Comparison of ENCODE assay signal across 9 mouse cellular contexts in genomic region chr11:115975544-115975943, GRCm38 (mm10). TPM values are rescaled to one million over a fixed set of nuclear protein-coding genes. Genes with fewer than 3 reads are reported as not detected.
DNase-seq lines count a peak whose midpoint lies in the region; ATAC-seq and TF ChIP-seq lines count a peak whose summit lies in the region.
"Had no signal": no experiment of that assay in that cellular context is flagged by ENCODE, and none has a peak within 500 bp of the region (broad histone marks: within the 10 kb centered on the region; RNA-seq: fewer than 3 reads in every experiment).

No protein-coding gene starts in this region.

- intact Hi-C loops in gastrocnemius, adult 2 months (cut with DNase I), result no loop called here
- intact Hi-C loops in left cerebral cortex, postnatal 14 days (cut with DNase I), result no loop called here

- 28% methylated on average over 12 of the region's 12 CpGs for WGBS in lung, embryonic 14.5 days
- WGBS in embryonic facial prominence, embryonic 13.5 days, result 27% methylated on average over 12 of the region's 12 CpGs
- 38% methylated on average over 12 of the region's 12 CpGs for WGBS in limb, embryonic 14.5 days

- H3K4me3 ChIP-seq in gastrocnemius, adult 2 months, result peak overlapping the region; percentile 69
- H3K4me3 ChIP-seq in lung, embryonic 14.5 days (ENCODE audit: low read depth, low read length), result peak overlapping the region; percentile 43; the same call in 1 of the 2 replicates
- H3K4me3 ChIP-seq in embryonic facial prominence, embryonic 13.5 days, result peak overlapping the region; percentile 50
- H3K4me3 ChIP-seq in limb, embryonic 14.5 days (replicated peaks; ENCODE audit: low read length), result peak overlapping the region; percentile 41

- peaks cover 45% of the 10 kb centered on the region for H3K27me3 ChIP-seq in lung, embryonic 14.5 days (ENCODE audit: insufficient read depth, low read length)
- H3K27me3 ChIP-seq in embryonic facial prominence, embryonic 13.5 days, result peaks cover 50% of the 10 kb centered on the region
- H3K27me3 ChIP-seq in limb, embryonic 14.5 days (ENCODE audit: control insufficient read depth, insufficient read depth, low read length), result peaks cover 31% of the 10 kb centered on the region

- H3K9me3 ChIP-seq in lung, embryonic 14.5 days (ENCODE audit: low read depth, low read length), result no peaks in the 10 kb centered on the region
- H3K9me3 ChIP-seq in embryonic facial prominence, embryonic 13.5 days, result no peaks in the 10 kb centered on the region
- H3K9me3 ChIP-seq in limb, embryonic 14.5 days (ENCODE audit: control insufficient read depth, low read length), result no peaks in the 10 kb centered on the region

- H3K36me3 ChIP-seq in lung, embryonic 14.5 days (ENCODE audit: insufficient read depth), result no peaks in the 10 kb centered on the region
- no peaks in the 10 kb centered on the region for H3K36me3 ChIP-seq in embryonic facial prominence, embryonic 13.5 days
- H3K36me3 ChIP-seq in limb, embryonic 14.5 days (ENCODE audit: control insufficient read depth, insufficient read depth, low read length), result no peaks in the 10 kb centered on the region

- no peak for TF ChIP-seq CTCF in gastrocnemius, adult 2 months (IDR thresholded peaks at IDR 0.05)
- TF ChIP-seq CTCF in lung, embryonic 14.5 days (IDR thresholded peaks at IDR 0.05; ENCODE audit: low read depth), result no peak

- no peak overlapping the region for H3K9ac ChIP-seq in lung, embryonic 14.5 days
- H3K9ac ChIP-seq in embryonic facial prominence, embryonic 13.5 days, result peak overlapping the region; percentile 69
- no peak overlapping the region for H3K9ac ChIP-seq in limb, embryonic 14.5 days (ENCODE audit: low read depth, low read length, severe bottlenecking)

- TF ChIP-seq POLR2A in limb, embryonic 14.5 days (IDR thresholded peaks at IDR 0.05; ENCODE audit: borderline replicate concordance, extremely low read depth, insufficient read depth, insufficient read length), result no peak

- H3K4me2 ChIP-seq in lung, embryonic 14.5 days, result peak overlapping the region; percentile 74
- peak overlapping the region; percentile 74 for H3K4me2 ChIP-seq in embryonic facial prominence, embryonic 13.5 days
- H3K4me2 ChIP-seq in limb, embryonic 14.5 days (replicated peaks; ENCODE audit: low read depth, low read length, severe bottlenecking), result peak overlapping the region; percentile 71

- peak overlapping the region; percentile 74 for H3K27ac ChIP-seq in gastrocnemius, adult 2 months
- no peak overlapping the region for H3K27ac ChIP-seq in lung, embryonic 14.5 days (ENCODE audit: low read depth)
- no peak overlapping the region for H3K27ac ChIP-seq in embryonic facial prominence, embryonic 13.5 days
- no peak overlapping the region for H3K27ac ChIP-seq in limb, embryonic 14.5 days (replicated peaks; ENCODE audit: low read depth, low read length)

- ATAC-seq in lung, embryonic 14.5 days (ENCODE audit: insufficient read depth), result no peak
- no peak for ATAC-seq in embryonic facial prominence, embryonic 13.5 days (ENCODE audit: insufficient number of reproducible peaks, insufficient read depth, low FRiP score, low TSS enrichment, low read depth)
- no peak for ATAC-seq in limb, embryonic 14.5 days (ENCODE audit: low FRiP score, low read depth)

- H3K4me1 ChIP-seq in lung, embryonic 14.5 days (ENCODE audit: insufficient read depth), result no peaks in the 10 kb centered on the region
- peaks cover 13% of the 10 kb centered on the region for H3K4me1 ChIP-seq in embryonic facial prominence, embryonic 13.5 days
- 0 out of 2 replicates have a peak, but pooled peaks cover 2% of the 10 kb centered on the region for H3K4me1 ChIP-seq in limb, embryonic 14.5 days (ENCODE audit: control insufficient read depth, insufficient read depth, low read length)

- DNase-seq in gastrocnemius, adult 2 months, result no peak
- DNase-seq in gastrocnemius, adult 18-20 months (ENCODE audit: low spot score), result no peak
- no peak for DNase-seq in lung, embryonic 14.5 days
- DNase-seq in lung, postnatal 10 days, result no peak
- DNase-seq in limb, embryonic 14.5 days (ENCODE audit: low spot score), result no peak
- DNase-seq in embryo, embryonic 9.5 days (ENCODE audit: extremely low spot score), result no peak
- DNase-seq in left cerebral cortex, postnatal 14 days (ENCODE audit: low spot score in 2 of 2), result no peak

RNA-seq across cellular contexts. Expression of gene Itgb4, which starts 1.0 kb away (rescaled TPM):
- 1 to 10 TPM; 4.2 to 4.5 TPM for total RNA-seq in gastrocnemius, adult 2 months (2021)
- total RNA-seq in gastrocnemius, adult 18-20 months (2021), result 1 to 10 TPM; 3.5 to 5.3 TPM
- polyA plus RNA-seq in lung, embryonic 14.5 days (2014; fragmentation: Nextera tagmentation; extraction: Ambion mirVana), result 2.0 and 2.3 TPM in 2 replicates
- polyA plus RNA-seq in embryonic facial prominence, embryonic 13.5 days (2015; fragmentation: Nextera tagmentation; extraction: Ambion mirVana), result 11.2 and 11.6 TPM in 2 replicates
- polyA plus RNA-seq in limb, embryonic 14.5 days (2012; rRNA removed), result 11.3 and 11.6 TPM in 2 replicates
- 12.5 TPM in 2 replicates for polyA plus RNA-seq in limb, embryonic 14.5 days (2014; fragmentation: Nextera tagmentation; extraction: Ambion mirVana)
- 1 to 10 TPM; 3.2 to 4.2 TPM for total RNA-seq in left cerebral cortex, postnatal 14 days (2021)
- total RNA-seq: granulocyte monocyte progenitor cell, adult 5-6 weeks had no signal

RNA-seq across cellular contexts. Expression of gene Galk1, which starts 37.0 kb away (rescaled TPM):
- 1 to 10 TPM; 3.0 to 3.8 TPM for total RNA-seq in gastrocnemius, adult 2 months (2021)
- total RNA-seq in gastrocnemius, adult 18-20 months (2021), result 1 to 10 TPM; 2.6 to 3.2 TPM
- polyA plus RNA-seq in lung, embryonic 14.5 days (2014; fragmentation: Nextera tagmentation; extraction: Ambion mirVana), result 191 and 208 TPM in 2 replicates
- polyA plus RNA-seq in embryonic facial prominence, embryonic 13.5 days (2015; fragmentation: Nextera tagmentation; extraction: Ambion mirVana), result 169 and 189 TPM in 2 replicates
- polyA plus RNA-seq in limb, embryonic 14.5 days (2012; rRNA removed), result 115 and 139 TPM in 2 replicates
- 162 and 164 TPM in 2 replicates for polyA plus RNA-seq in limb, embryonic 14.5 days (2014; fragmentation: Nextera tagmentation; extraction: Ambion mirVana)
- 10 to 100 TPM; 18.8 to 19.4 TPM for total RNA-seq in left cerebral cortex, postnatal 14 days (2021)

RNA-seq across cellular contexts. Expression of gene Recql5, which starts 42.3 kb away (rescaled TPM):
- total RNA-seq in gastrocnemius, adult 2 months (2021), result 1 to 10 TPM; 7.5 to 8.6 TPM
- total RNA-seq in gastrocnemius, adult 18-20 months (2021), result 1 to 10 TPM; 6.5 to 7.2 TPM
- polyA plus RNA-seq in lung, embryonic 14.5 days (2014; fragmentation: Nextera tagmentation; extraction: Ambion mirVana), result 17.8 and 21.7 TPM in 2 replicates
- 22.9 and 24.9 TPM in 2 replicates for polyA plus RNA-seq in embryonic facial prominence, embryonic 13.5 days (2015; fragmentation: Nextera tagmentation; extraction: Ambion mirVana)
- 27.9 and 28.0 TPM in 2 replicates for polyA plus RNA-seq in limb, embryonic 14.5 days (2012; rRNA removed)
- 16.1 and 18.3 TPM in 2 replicates for polyA plus RNA-seq in limb, embryonic 14.5 days (2014; fragmentation: Nextera tagmentation; extraction: Ambion mirVana)
- 10 to 100 TPM; 19.8 to 22.4 TPM for total RNA-seq in left cerebral cortex, postnatal 14 days (2021)

RNA-seq across cellular contexts. Expression of gene Sap30bp, which starts 42.5 kb away (rescaled TPM):
- total RNA-seq in gastrocnemius, adult 2 months (2021), result 10 to 100 TPM; 12.1 to 13.4 TPM
- total RNA-seq in gastrocnemius, adult 18-20 months (2021), result 10 to 100 TPM in 1 of 2 experiments, 1 to 10 TPM in 1; 9.2 to 10.1 TPM
- polyA plus RNA-seq in lung, embryonic 14.5 days (2014; fragmentation: Nextera tagmentation; extraction: Ambion mirVana), result 39.1 and 43.5 TPM in 2 replicates
- polyA plus RNA-seq in embryonic facial prominence, embryonic 13.5 days (2015; fragmentation: Nextera tagmentation; extraction: Ambion mirVana), result 47.0 and 53.9 TPM in 2 replicates
- polyA plus RNA-seq in limb, embryonic 14.5 days (2012; rRNA removed), result 35.6 and 52.6 TPM in 2 replicates
- 36.6 and 36.9 TPM in 2 replicates for polyA plus RNA-seq in limb, embryonic 14.5 days (2014; fragmentation: Nextera tagmentation; extraction: Ambion mirVana)
- 10 to 100 TPM; 43.2 to 50.7 TPM for total RNA-seq in left cerebral cortex, postnatal 14 days (2021)

RNA-seq across cellular contexts. Expression of gene H3f3b, which starts 52.2 kb away (rescaled TPM):
- total RNA-seq in gastrocnemius, adult 2 months (2021), result 10 to 100 TPM; 55.9 to 58.7 TPM
- 10 to 100 TPM; 49.1 to 71.3 TPM for total RNA-seq in gastrocnemius, adult 18-20 months (2021)
- 1,851 and 1,959 TPM in 2 replicates for polyA plus RNA-seq in lung, embryonic 14.5 days (2014; fragmentation: Nextera tagmentation; extraction: Ambion mirVana)
- 2,264 and 2,363 TPM in 2 replicates for polyA plus RNA-seq in embryonic facial prominence, embryonic 13.5 days (2015; fragmentation: Nextera tagmentation; extraction: Ambion mirVana)
- polyA plus RNA-seq in limb, embryonic 14.5 days (2012; rRNA removed), result 871 and 951 TPM in 2 replicates
- polyA plus RNA-seq in limb, embryonic 14.5 days (2014; fragmentation: Nextera tagmentation; extraction: Ambion mirVana), result 1,919 and 2,014 TPM in 2 replicates
- total RNA-seq in left cerebral cortex, postnatal 14 days (2021), result 100 to 1,000 TPM; 254 to 295 TPM

Comparison
In these comparisons a context has a peak if more than half of its experiments do, and no peak if none do; other contexts are left out.
1. RNA of gene Galk1, which starts 37.0 kb away (total RNA-seq): 18.8 to 19.4 TPM in left cerebral cortex, postnatal 14 days; 3.0 to 3.8 TPM in gastrocnemius, adult 2 months and 2.6 to 3.2 TPM in gastrocnemius, adult 18-20 months; every median in the first group is over 4 times any median in the second.
2. Peak in every context shown above with its lines, with median percentiles within 50 percentile points of each other: H3K4me3 ChIP-seq and H3K4me2 ChIP-seq.